Mouse (Mus musculus): ENCODE measurements at regions not wholly inside any gene's neighbourhood (a gene's known extent, or its start where the extent isn't known, plus 50 kb on each side); places are given as distances from the start of the nearest gene placed in this dataset.

GRCm38 (mm10) chr2:46302627-46303026, 1185.4 kb upstream of the Zeb2 start:
- TF ChIP-seq CTCF (IDR thresholded peaks at IDR 0.05; ENCODE audit: low read depth, low read length) (no peak), POLR2A (IDR thresholded peaks at IDR 0.05; ENCODE audit: borderline replicate concordance, low read depth, low read length) (no peak)

Measured in bone marrow macrophage, adult 2 months (primary cell).